Mouse (Mus musculus) ovary, postnatal 36 days (tissue): ENCODE data around the gene Scube3.
A peak's percentile ranks its signal among the peaks of the same experiment; 100 is the strongest.

Experiments used
- DNase-seq: peaks from one replicate; pipeline ENCODE4 v3.0.0; 2022; ENCODE audit warnings: low spot score, mixed read lengths

The Scube3 gene

DNA sequence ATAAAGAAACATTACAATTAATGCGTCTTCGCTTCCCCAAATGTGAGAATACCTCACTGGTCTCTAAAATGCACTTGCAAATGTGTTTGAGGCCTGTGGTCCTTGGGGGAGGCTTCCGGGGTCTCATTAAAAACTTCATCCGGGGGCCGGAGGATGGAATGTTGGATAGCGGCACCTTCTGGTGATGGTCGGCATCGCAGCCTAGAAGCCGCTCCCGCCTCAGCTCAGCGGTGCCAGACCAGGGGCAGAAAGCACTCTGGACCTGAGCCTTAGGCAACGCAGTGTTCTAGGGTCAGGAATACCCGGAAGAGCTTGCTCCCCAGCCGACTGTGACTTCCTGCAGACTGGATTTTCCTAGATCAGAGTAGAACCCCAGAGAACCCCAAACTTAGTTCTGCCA is 8.7 kb upstream of the Scube3 start:
- peak; percentile 67 for DNase-seq

DNA sequence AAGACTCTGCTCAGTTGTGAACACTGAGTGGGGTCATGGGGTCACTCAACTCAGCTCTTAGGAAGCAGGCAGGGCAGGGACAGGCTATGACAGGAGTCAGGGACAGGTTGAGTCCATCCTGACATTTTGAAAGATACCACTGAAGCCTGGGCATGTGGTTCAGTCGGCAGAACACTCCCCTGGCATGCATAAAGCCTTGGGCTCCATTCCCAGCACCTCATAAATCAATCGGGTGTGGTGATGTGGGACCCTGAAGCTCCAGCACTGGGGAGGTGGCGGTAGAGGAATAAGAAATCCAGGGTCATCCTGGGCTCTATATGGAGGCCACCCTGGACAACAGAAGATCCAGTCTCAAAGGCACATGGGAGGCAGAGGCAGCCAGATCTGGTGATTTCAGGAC is 6.4 kb upstream of the Scube3 start:
- DNase-seq = no peak

DNA sequence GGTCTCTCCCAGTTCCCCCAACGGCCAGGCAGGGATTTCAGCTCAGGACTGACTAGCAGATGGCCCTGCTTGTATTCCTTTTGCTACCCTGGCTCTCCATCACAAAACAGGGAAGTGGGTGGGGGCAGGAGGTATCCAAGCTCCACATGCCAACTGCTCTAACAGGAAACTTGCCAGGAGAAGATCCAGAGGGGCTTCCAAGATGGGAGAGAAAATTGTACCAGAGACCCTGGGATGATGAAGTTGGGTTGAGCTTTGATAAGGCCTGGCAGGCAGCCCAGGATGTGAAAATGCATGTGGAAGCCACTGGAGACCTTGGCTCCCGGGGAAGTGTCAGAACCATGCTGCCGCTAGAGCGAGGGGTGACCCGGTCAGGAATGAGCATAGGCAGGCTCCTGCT is 5.7 kb upstream of the Scube3 start:
- no peak for DNase-seq

DNA sequence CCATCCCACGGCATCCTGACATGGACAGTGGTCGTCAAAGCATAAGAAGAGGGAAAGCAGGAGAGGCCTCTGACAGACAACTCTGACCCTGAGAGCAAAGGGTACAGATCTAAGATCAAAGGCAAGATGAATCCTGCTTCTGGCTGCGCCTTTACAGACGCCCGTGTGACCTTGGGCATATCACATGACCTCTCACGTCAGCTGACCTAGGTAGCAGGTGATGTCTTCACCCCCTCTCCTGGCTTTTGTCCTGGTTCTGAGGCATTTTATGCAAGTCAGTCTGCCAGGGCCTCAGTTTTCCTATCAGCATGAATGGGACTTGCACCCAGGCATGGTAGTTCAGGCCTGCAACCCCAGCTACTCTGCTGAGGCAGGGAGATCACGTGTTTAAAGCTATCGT is 3.9 kb upstream of the Scube3 start:
- DNase-seq = no peak

- DNase-seq = no peak
These were observed 3.3 kb upstream of the Scube3 start for GRCm38 (mm10) chr17:28138685-28139084.

DNA sequence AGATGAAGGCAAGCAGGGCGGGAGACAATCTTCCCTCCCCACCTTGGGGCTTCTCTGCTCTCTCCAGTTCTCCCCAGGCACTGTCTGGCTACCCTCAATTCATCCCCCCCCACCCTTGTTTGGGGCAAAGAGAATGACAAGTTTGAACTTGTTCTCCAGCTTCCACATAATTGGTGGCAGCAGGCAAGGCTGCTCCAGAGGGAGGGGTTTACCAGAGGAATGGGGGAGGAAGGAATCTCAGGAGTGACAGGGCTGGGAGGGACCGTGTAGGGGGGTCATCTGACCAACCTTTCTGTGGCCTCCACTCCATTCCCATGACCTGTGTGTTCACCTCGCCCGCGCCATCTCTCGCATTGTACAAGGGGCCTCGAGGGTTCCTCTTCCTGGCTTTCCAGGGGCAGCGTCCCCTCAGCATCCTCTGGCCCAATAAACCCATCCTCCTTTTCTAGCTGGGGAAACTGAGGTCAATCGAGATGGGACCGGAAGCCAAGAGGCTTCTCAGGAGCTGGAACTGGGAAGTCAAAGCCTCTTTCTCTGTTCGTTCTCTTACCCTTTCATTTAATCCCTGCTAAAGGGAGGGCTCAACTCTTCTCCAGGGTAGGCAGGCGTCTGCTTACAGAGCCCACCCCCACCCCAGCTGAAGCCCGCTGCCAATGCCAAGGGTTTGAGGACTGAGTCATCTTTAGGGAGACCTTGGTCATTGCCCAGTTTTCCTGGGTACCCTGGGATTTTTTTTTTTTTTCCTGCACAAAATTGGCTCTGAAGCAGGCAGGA is 1.3 kb upstream of the Scube3 start:
- no peak for DNase-seq

DNA sequence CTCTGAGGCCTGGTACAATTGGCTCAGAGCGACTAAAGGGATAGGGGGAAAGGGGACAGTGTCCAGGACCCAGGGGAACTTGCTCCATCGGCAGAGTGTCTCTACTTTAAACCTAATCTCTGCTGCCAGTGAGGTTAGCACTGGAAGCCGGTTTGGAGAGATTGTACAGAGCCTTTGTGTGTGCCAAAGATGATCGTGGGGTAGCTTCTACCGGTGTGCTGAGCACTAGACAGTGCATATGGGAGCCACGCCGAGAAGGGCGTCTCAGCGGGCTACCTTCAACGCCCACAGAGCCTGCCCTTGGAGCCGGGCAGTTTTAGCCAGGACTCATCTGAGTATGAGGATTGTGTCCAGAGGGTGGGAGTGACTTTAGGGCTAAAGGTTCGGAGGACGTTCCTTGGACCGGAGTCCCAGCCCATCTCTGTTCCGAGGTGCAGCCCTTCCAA is 713 bp upstream of the Scube3 start:
- no peak for DNase-seq

DNA sequence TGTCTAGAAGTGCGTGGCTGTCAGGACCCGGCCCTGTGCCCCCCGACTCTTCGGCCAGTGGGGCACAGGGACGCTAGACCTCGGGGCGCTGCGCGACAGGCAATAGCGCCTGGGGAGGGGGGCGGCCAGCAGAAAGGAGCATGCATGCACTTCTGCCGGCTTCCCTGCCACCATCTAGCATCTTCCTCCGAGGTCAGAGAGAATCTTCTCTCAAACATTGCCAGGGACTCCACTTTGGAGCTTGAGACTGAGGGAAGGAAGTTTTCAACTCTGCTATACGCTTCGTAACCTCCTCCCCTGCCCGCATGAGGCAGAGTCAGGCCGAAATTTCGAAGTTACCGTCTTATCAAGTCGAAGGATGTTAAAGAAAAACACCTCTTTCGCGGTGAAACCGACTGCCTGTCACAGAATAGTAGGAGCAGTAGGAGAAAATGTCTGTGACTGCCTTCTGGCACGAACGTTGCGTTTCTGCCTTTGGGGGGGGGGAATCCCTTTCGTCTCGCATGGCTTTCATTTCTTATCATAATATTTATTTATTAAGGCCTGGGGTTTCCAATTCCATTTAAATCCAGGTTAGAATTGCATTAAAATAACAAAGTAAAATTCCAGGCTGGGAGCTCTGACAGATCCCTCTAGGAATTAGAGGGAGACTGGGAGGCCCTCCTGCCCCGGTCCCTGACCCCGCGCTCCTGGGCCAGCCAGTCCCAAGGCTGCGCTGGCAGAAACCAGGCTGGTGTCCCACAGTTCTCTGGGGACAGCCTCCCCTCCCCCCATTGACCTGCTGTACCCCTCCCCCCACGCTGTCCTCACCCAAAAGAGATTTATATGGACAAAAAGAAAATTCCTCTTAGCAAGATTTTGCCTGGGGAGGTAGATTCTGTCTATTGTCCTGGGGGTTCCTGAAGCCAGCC is 1.0 kb downstream of the Scube3 start:
- no peak for DNase-seq

DNA sequence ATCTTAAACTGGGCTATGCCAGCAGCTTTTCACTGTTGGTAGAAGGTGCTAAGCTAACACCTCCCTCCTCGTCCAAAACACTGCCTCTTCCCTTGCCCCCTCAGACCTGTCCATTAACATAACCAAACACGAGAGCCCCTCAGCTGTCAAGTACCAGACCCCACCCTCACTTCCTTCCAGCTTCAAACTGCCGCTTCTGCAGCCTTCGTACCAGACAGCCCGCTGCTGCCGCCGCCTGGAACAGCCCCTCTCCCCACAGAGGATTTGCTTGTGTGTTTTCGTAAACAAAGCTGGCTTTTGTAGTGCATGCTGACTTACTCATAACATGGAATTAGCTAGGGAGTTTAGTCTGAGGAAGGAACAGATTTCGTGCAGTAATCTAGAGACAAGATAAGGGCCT is 1.8 kb downstream of the Scube3 start:
- DNase-seq = no peak

DNA sequence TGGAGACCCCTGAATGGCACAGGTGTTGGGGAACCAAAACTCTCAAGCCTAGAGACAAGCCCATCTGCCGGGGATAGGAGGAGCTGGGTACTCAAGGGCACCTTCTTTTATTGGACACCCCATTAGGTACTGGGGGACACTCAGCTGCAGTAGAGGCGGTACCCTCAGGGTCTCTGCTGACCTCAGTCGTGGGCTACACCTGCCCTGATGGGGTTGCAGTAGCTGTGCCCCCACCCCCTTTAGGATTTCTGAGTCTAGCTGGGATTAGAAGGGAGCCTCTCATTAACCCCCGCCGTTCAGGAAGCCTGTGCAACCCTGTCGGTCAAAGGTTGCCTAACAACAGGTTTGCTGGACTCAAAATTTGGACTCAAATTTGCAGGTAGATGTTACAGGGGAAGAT is 2.3 kb downstream of the Scube3 start:
- no peak for DNase-seq

- no peak for DNase-seq
These were observed 6.3 kb downstream of the Scube3 start for GRCm38 (mm10) chr17:28148288-28148687.

GRCm38 (mm10) chr17:28149734-28150133 is 7.8 kb downstream of the Scube3 start:
- DNase-seq = no peak

GRCm38 (mm10) chr17:28150456-28150855 is 8.5 kb downstream of the Scube3 start:
- no peak for DNase-seq

GRCm38 (mm10) chr17:28153095-28153494 is 11.2 kb downstream of the Scube3 start:
- no peak for DNase-seq

DNA sequence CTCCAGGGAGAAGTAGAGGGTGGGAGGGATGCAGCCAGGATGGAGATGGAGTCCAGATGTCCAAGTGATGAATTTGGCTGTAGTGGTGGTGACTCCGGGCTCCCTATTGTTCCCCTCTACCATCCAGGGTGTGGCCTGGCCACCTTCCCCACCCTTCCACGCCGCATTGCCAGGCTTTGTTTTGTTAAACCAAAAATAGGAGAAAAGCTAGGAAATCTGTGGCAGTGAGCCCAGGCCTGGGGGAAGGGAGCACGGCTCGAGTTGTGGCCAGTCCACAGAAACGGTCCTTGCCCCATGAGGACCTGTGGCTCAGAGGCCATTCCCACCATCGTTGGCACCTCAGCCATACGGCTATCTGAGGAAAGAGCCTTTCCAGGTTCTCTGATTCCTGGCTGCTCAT is 13.0 kb downstream of the Scube3 start:
- no peak for DNase-seq

GRCm38 (mm10) chr17:28160361-28160760 is 18.4 kb downstream of the Scube3 start:
- no peak for DNase-seq

DNA sequence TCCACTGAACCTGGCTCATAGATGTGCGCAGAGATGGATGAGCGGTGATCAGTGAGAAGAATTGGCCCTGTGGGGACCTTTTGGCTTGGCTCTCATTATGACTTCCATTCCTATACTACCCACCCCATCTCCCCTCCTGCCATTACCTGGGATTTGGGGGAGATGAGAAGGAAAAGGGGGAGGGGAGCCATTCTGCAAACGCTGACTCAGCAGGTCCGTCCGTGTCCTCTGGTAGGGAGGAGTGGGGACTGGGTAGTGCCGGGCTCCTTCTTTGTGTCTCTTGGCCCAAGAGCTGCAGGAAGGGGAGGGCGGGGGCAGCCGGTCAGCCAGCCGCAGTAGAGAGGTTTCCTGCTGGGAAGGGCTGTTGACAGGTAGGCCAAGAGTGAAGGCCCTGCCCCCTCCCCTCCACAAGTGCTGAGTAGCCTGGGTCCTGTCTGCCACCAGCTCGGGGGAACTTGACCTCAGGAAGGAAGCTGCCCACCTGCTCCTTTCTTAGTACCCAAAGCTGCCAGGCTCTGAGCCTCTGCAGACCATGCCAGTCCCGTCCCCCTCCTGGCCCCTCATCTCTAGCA is 19.5 kb downstream of the Scube3 start:
- DNase-seq = no peak

DNA sequence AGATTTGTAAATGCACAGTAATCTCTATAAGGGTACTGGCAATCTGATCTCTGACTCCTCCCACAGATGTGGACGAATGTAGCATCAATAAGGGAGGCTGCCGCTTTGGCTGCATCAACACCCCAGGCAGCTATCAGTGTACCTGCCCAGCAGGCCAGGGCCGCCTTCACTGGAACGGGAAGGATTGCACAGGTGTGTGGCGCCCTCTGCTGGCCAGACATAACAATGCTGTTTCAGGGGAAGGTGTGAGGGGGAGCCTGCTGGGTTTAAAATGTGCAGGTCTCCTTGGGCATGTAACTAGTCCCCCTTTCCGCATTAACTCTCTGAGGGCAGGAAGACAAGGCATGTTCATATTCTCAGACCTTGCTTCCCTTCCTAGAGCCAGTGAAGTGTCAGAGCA is 21.7 kb downstream of the Scube3 start:
- DNase-seq = peak; percentile 77

GRCm38 (mm10) chr17:28170460-28171305 is 28.7 kb downstream of the Scube3 start:
- DNase-seq = no peak

- DNase-seq = no peak
These were observed 30.7 kb downstream of the Scube3 start for GRCm38 (mm10) chr17:28172690-28173089.

DNA sequence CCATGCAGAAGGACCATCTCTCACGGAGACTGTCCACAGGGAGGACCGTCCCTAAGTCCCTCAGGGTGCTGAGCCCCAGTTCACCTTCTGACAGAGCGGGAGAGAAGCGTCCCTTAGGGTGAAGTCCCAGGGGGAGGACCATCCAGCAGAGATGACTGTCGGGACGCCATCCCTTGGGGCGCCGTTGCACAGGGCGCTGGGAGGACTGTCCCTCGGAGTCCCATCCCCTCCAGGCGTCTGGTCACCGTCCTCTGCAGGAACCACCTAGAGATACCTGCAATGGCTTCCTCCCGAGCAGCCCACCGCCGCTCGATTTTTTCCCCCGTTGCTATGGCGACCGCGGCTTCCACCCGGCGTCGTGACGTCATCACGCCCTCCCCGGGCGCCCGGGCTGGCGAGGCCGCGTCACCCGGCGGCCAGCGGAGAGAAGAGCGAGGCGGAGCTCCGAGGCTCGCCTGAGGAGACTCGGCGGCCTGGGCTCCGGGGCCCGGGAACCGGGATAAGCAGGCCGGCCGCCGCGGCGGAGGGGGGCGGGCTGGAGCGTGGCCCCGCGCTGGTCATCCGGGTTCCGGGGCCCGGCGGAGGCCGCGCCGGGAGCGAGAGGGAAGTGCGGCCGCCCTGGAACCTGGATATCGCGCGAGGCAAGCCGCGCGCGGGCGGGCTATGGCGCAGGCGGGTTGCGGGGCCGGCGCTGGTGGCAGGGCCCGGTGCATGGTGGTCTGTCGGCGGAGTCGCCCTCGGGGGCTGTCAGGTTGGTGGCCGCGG is 35.0 kb downstream of the Scube3 start, which contains the start of gene Zfp523:
Gene Zfp523 (plus strand): TSS at position 355 of the 765 bp plus-strand sequence.
- DNase-seq = peak; percentile 90
